Mouse (Mus musculus) frontal cortex, adult (tissue): ENCODE measurements around the gene Zfp296.

Experiments
- ATAC-seq: cut with Nextera tagmentation; 2 replicates; pipeline ENCODE4 v1.9.2; 2017; ENCODE audit warnings: mild to moderate bottlenecking, moderate library complexity, mixed read lengths; ENCODE audit not compliant: low TSS enrichment

The Zfp296 gene

DNA sequence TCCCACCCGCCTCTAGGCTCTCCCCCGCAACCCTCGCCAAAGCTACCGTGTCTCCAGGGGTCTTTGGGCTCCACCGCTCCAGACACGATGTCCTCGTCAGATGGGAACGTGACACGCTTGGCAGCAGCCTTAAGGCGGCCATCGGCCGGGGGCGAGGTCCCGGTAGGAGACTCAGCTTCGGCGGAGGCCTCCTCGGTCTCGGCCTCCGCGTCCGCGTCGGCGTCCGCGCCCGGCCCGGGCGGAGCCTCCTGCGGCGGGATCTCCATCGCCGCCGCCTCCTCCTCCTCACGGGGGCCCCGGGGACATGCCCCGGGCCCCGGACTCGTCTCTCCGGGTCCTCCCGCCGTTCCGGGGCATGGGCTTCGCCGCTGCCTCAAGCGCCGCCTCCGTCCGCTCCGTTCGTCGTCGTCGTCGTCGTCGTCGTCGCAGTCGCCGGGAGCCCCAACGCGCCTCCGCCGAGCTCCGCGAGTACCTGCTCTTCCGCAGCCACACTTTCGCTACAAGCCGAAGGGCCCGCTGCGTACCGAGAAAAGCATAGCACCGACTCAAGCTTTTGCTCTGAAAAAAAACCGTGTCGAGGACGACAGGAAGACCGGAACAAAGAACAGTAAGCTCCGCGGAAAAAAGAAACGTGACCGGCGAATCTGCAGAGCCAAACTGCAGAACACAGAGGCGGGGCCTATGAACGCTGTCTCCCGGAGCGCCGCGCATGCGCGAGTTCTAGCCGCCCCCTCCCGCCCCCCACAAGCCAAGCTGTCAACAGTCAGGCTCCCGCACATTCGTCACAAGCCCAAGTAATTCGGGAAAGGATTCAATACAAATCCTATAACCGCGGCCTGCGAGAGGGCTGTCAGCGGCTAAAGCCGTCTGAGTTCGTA is 15.1 kb upstream of the Zfp296 start:
- ATAC-seq: peak; percentile 71

DNA sequence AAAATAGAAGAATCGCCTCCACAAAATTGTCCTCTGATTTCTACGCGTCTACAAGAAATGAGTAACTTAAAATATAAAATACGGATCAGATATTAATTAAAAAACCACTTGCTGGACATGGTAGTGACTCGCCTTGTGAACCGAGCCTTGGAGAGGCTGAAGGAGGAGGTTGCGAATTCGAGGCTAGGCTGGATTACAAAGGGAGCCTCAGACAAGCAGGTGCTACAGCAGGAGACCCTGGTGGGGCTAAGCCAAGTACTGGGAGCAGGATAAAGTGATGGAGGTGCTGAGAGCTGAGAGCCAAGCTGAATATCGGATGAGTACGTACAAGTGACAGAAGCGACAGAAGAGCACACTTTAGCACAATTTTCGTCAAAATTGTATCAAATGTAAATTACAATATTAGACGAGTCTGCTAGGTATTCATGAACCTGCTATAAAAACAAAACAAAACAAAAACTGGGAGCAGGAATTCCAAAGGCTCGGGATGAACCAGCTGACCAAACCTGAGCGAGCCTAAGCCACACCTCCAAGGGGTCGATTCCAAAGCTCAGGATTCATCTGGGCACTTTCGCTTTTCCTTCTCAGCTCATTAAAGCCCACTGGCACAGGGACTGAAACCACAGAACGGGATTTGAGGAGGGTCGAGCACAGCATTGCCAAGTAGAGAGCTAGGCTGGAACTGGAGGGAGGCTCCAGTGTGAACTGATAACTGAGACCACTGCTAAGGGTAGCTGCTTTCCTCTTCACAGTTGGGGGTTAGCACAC is 14.3 kb upstream of the Zfp296 start, which contains the start of gene Ppp1r37:
TSS of gene Ppp1r37 (minus strand) at position 434 of the 768 bp plus-strand sequence.
- no peak for ATAC-seq

DNA sequence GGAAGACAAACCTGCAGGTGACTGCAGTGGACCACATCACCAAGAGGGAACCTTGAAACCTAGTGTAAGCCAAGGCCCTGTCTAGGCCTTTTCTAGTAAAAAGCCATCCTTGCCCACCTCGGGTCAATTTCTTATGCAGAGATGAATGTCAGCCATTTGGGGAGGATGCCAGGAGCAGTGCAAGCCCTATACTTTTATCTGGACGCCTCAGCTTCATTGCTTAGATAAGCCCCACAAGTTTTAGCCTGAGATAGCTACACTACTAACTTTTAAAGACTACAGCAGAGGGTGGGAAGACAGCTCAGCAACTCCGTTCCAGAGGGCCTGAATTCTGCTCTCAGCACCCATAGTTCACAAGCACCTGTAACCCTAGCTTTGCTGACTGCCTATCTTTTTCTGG is 13.2 kb upstream of the Zfp296 start:
- no peak for ATAC-seq

DNA sequence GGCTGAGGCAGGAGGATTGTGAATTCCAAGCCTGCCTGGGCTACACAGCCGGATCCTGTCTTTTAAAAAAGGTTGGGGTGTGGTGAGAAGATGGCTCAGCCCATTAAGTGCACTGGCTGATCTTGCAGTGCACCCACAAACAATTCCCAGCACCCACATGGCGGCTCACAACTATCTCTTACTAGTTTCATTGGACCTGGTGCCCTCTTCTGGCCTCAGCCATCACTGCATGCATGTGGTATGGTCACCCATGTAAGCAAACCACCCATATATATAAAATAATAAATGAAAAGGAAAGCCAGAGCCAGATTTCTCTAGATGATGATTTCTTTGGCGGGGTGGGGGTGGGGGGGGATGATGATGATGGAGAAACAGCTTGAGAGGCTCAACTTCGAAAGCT is 12.6 kb upstream of the Zfp296 start:
- no peak for ATAC-seq

DNA sequence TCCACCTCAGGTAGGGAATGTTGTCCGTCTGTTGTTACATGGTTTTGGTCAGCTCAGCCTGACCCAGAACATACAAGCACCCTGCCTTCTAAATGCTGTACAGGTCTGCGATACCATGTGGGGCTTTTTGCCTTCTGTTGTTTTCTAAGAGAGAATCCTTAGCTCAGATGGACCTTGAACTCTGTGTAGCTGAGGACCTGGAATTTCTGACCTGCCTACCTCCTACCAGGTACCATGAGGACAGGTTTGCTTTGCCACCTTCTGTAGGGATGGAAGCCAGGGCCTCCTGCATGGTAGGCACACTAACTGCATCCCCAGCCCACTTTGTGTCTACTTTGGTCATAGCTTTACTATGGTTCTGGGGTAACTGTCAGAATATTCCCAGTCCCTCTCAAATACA is 11.3 kb upstream of the Zfp296 start:
- ATAC-seq: no peak

DNA sequence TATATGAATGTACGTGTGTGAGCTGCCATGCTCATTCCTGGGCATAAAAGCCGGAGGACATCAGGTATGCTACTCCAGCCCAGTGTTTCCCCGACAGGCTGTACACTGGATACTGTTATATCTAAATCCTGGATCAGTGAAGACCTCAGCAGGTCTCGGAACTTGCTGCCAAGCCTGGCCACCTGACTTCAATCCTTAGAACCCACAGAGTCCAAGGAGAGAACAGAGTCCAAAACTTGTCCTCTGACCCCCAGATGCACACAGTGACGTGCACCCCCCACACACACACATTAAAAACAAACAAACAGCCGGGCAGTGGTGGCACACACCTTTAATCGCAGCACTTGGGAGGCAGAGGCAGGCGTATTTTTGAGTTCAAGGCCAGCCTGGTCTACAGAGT is 9.7 kb upstream of the Zfp296 start:
- no peak for ATAC-seq

DNA sequence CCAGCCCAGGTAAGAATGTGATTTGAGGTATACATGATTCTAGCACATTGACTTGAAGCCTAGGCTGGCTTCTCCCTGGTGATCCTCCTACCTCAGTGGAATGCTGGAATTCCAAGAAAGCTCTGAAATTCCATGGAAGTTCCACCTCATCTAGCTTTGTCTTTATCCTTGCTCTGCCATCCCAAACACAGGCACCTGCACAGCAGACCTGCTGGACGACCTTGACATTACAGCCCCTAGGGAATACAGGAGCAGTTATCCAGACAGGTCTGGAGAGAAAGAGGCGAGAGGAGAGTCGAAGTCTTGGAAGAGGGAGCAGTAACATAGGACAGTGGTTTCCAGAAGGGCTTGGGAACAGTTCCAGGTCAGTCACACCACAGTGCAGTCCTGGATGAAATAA is 7.4 kb upstream of the Zfp296 start:
- no peak for ATAC-seq

DNA sequence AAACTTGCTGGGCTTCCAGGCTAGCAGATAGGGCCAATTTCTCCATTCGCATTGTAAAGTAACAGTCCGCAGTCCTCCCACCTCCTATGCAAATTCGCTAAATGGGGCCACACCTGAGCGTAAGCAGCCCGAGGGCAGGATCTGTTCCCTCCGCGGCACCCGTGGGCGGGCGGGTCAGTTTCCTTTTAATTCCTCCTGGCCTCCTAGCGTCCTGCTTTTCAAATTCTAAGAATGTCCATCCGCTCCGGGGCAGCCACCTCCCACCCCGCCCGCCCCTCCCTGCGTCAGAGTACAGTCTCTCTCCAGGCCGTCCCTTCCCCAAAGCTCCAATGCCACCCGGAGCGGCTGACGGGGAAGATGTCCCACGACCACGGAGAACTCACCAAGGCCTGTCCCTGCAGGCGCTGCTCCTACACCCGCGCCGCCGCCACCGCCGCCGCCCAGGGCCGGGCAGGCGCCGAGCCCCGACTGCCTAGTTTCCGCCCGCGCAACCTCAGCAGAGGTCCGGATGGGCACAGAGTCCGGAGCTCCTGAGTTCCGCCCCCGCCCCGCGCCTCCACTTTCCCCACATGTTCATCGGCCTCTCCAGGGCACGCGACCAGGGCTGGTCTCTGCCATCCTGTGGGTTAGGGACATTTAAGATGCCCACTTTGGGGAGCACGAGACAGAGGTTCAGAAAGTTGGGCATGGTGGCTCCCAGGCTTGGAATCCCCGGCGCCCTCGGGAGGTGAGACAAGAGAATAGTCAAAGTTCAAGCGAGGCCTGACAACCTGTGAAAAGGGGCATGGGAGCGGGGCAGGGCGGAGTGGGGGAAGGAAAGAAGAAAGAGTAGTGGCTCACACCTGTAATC is 3.9 kb upstream of the Zfp296 start:
- ATAC-seq: peak; percentile 87

DNA sequence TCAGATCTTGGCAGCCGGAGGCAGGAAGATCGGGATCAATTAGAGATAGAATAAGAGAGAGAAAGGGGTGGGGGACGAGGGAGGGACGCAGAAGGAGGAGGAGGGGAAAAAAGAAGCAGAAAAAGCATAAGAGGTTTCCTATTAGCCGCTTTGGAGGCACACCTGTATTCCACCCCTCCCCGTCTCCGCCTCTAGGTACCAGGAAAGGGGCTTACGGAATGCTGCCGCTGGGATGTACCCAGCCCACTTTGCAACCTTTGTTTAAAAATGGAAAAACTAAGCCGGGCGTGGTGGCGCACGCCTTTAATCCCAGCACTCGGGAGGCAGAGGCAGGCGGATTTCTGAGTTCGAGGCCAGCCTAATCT is 3.3 kb upstream of the Zfp296 start:
- no peak for ATAC-seq

DNA sequence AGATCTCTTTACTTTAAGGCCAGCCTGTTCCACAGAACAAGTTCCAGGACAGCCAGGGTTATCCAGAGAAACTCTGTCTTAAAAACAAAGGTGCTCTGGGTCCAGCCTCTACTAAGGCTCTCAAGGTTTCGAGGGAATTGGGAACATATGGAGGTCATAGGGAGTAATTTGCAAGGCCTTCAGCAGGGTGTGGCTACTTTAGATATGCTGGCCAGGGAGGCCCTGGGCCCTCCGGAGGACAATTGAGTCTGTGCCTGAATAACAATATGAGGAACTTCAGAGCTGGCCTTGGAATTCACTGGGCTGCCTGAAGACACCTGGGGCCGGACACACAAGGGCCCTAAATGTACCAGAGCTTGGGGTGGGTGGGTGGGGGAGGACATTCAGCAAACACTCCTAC is 1.5 kb upstream of the Zfp296 start:
- ATAC-seq: no peak

DNA sequence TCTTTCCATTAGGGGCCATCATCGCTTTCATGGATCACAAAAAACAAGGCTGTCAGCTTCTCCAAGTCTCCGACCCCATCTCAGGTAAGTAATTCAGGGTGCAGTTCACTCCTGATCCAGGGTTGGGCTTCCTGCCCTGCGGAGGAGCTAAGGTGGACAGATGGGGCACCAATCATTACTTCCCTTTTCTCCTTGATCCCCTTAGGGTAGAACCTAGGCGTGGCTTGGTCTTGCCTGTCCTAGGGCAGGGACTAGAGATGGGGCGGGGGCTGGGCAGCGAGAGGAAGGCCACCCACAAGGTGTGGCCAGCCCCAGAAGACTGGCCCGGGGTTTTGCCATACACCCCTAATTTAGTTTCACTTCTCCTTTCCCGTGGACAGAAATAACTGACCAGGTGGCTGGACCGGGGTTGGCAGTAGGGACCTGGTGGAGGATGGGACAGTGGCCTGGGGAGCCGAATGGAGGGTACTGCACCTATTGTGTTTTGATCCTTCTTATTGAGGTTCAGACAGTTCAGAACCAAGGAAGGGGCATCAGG is 859 bp downstream of the Zfp296 start:
- ATAC-seq: no peak

DNA sequence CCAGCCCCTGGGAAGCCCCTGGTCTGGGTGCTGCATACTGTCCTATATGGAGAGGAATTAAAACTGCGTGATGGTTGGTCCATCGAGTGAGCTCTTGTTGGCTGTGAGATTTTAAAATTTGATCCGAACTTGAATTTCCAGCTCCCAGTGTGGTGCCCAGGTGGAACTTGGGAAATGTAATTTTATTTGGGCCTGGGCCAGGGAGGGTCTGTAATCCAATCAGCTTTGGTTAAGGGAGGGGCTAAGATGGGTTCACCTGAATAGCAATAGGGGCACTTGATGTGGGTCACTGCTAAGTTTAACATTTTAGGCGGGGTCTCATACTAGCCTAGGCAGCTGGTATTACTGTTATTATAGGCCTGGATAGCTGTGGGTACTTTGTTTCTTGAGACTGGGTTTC is 1.3 kb downstream of the Zfp296 start:
- no peak for ATAC-seq

DNA sequence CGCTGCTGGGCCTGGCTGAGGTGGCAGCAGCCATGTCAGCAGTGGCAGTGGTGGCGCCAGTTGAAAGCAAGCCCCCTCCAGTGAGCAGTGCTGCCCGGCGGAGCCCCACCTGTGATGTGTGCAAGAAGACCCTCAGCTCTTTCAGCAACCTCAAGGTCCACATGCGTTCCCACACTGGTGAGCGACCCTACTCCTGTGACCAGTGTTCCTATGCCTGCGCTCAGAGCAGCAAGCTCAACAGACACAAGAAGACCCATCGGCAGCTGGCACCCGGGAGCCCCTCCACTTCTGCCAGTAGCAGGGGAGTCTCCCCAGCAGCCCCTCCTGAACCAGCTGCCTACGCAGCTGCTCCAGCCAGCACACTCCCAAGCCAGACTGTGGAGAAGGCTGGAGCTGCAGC is 2.7 kb downstream of the Zfp296 start:
- no peak for ATAC-seq

DNA sequence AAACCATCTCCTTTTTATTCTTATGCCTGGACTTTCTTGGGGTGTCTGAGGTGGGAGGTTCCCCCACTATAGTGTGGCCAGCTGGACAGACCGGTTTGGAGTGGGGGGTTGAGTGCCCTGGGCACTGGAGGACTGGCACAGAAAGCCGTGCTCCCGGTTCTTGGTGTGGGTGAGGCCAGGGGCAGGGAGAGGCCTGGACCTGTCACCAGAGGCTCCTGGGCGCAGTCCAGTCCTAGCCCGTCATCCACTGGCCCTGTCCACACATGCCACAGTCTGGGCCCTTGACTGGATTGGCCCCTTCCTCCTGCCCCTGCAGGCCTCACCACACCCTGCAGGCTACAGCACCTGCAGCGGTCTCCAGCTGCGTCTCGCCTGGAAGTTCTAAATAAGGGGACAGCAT is 3.5 kb downstream of the Zfp296 start:
- no peak for ATAC-seq

DNA sequence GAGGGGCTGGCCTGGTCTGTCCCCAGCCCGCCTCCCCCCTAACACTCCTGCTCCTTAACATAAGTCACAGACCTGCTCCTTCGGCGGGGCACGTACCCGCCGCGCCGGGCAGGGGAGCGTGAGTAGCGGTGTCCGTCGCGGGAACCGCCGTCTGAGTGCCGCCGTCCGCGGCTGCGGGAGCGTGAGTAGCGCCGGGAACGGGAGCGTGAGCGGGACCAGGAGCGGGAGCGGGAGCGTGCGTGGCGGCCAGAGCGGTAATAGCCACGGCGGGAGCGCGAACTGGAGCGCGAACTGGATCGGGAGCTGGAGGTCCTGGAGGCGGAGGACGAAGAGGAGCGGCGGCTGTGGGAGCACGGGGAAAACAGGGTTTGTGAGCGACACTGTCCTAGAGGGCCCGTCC is 9.2 kb downstream of the Zfp296 start:
- no peak for ATAC-seq

DNA sequence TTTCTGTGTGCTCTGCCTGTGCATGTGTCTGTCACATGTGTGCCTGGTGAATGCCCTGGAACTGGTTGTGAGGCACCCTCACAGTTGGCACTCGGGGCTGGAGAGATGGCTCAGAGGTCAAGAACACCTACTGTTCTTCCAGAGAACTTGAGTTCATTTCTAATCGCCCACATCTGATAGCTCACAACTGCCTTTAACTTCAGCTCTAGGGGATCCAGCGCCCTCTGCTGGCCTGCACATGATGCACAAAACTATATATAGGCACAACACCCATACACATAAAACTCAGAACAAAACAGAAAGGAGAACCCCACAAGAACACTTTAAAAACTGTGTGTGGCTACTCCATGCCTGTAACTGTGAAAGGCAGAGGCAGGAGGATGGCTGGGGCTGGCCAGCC is 12.1 kb downstream of the Zfp296 start:
- ATAC-seq: no peak

DNA sequence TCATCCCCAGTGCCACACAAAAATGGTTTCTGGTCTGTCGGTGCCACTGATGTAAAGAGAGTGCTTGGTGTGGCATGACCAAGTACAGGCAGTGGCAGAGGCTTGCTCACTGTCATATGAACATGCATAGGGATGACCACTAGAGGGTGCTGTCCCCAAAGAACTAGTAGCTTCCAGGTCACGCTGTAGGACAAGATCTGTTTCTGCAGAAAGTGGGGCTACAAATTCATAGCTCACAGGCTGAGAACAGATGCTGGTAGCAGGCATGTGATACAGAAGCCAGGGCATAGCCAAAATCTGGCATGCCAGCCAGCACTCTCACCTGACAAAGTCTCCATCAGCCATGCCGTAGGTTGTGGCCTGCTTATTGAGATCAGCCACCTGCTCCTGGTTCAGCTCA is 12.8 kb downstream of the Zfp296 start:
- ATAC-seq: peak; percentile 72

DNA sequence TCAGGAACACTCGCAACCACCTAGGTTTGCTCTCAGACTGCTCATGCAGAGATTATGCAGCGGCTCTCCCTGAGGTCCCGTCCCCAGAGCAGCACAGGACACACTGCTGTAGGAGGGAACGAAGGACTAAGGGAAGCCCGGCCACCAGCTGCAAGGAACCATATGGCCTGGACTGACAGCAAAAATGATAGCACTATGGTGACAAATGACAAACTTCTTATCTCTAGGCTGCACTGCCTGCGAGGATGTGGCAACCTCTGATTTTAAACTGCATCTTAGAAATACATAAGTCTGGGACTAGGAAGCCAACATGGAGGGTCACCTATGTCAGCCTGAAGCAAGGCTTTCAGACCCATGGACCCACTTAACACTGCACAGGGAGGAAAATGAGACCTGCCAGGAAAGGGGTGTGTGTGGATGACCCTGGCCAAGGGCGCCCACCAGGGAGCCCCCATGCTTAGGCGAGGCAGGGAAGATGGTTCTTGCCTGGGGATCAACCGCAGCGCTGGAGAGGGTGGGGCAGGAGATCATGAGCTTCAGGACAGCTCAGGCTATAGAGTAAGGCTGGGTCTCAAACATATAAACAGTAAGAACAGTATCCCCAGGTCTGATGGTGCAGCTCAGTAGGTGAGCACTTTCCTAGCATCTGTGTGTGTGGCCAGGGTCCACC is 16.1 kb downstream of the Zfp296 start:
- no peak for ATAC-seq

DNA sequence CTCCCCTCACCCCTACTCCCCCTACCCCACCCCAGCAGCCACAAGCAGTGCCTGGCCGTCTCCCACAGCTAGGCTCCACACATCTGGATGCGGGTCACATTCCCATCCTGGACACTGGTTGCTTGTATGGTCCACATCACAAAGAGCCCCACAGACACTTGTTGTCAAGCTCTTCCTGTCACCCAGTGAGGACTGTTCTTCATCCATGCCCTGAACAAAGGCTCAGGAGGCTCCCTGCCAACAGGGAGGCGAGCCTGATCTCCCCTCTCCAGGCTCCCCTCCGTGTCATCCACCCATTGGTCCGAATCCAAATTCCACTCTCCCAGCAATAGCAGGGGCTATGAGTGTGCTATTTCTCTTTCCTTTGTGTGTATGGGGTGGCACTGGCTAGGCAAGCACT is 23.5 kb downstream of the Zfp296 start:
- peak; percentile 58 for ATAC-seq

DNA sequence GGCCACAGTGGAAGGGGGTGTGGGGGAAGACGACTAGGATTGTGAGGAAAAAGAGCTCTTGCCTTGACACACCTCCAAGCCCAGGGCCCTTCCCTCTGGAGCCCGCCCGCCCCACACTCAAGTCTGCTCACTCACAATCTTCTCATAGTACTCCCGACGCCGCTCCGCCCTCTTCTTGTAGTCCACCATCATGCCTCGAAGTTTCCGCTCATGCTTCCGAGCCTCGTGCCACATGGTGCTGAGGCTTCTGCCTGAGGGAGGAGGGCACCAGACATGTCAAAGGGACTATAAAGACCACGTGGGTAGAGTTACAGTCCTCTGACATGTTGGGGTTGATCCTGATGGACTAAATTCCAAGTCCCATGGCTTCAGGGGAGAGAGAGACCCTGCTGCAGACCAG is 26.0 kb downstream of the Zfp296 start:
- ATAC-seq: no peak

DNA sequence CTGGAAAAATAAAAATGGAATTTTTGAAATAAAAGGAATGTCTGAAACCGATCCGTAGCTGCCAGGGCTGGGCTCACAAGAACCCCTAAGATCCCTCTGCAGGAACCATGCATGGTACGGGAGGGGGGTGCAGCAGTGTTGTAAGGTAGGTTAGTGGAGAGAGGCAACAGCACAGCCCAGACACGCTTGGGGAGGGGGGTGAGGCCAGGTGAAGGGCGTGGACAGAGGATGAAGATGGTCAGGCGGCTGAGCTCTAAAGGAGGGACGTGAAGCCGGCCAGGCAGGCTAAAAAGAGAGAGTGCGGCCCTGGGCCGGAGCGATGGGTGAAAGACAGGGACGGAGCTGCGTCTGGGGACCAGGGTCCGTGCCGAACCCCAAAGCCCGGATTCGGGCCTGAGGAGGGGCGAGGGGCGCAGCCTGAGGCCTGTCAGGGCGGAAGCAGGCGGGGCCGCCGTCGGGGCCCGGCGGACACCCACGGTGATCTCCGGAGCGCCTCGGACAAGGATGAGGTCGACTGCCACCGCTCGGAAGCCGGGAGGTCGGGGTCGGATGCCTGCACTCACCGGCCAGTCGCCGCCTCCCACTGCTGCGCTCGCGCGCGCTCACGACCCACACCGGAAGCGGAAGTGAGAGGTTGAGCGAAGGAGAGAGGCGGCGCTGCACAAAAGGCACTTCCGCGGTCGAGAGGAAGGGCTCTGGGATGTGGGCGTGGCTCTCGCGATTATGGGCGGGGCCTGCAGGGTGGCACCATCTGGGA is 26.9 kb downstream of the Zfp296 start, which contains the start of gene Clasrp:
TSS of gene Clasrp (minus strand) at position 638 of the 757 bp plus-strand sequence.
- ATAC-seq: peak; percentile 96
